Mouse (Mus musculus): ENCODE data around the gene Acox2. TPM values are rescaled to one million over a fixed set of nuclear protein-coding genes. Genes with fewer than 3 reads are reported as not detected.
"Not testable (repeated sequence)": the region's sequence is repeated elsewhere in the genome, so short reads cannot be mapped to it uniquely, and the experiment has no call there.

The Acox2 gene
- total RNA-seq (2021), result 2.2 and 30.4 TPM in 2 replicates
- long read RNA-seq, experiment 1, partial matches to known transcripts, result 0 of 2 reads
- long read RNA-seq, experiment 1, other reads (novel, unspliced or antisense), result 0 of 2 reads
- long read RNA-seq, experiment 2, transcript Acox2-201 (15 exons, 2,441 nt), result major isoform, 8 of 25 reads
- long read RNA-seq, experiment 2, transcript Acox2-204 (15 exons, 2,907 nt), result minor isoform, 6 of 25 reads
- long read RNA-seq, experiment 2, partial matches to known transcripts, result 5 of 25 reads
- long read RNA-seq, experiment 2, other reads (novel, unspliced or antisense), result 6 of 25 reads

DNA sequence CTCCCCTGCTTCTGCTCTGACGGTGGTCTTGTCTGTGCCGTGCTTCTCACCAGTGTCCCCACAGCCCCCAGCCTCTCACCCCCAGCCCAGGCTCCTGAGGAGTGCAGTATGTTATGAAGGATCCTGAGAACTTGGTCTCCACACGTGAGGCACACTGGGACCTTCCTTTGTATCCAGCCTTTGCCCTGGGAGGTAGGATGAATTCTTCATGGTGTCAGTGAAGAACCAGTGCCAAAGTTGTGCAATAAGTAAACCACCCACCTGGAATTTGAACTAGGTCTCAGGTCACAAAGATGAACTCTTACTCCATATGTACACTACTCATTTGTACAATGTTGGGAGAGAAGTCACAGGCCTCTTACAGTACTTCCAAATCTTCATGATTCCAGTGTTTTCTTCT, at the start of gene Acox2:
Acox2 (minus strand) TSS at position 188 of the 400 bp plus-strand sequence.
- no peak for DNase-seq

DNA sequence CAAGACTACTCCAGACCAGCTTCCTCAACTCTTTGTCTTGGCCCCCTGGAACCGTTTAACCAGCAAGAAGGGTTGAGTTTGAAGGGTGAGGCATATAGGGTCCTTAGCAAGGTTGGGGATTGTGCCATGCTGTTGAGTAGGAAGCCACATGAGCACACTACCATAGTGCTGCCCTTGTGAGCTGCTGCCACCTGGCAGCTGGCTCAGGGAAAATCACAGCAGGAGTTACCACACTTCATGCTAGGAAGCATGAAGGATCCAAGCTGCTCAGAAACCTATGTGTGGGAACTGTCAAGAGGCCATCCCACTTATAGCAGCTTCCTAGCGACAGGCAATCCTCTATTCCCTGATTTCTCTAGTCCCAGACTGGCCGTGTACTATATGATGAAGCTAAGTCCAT, 49.5 kb upstream of the Acox2 start:
- DNase-seq, result no peak

DNA sequence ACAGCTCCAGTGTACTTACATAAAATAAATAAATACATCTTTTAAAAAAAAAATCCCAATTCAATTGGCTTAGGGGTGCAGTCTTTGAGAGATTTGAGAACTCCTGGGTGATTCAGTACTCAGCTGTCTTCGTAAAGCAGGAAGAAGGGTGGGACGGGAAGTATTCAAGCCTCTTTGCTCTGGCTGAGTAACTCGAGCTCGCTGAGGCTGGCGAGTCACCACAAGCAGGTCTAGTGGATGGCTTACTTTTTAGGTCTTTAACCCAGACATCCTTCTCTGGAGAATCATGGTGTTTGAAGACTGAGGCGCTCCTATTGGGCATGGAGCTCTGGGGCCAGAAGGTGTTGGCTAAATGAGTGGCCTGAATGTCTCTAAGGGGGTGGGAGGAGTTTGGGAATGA, 47.7 kb upstream of the Acox2 start:
- DNase-seq, result no peak

DNA sequence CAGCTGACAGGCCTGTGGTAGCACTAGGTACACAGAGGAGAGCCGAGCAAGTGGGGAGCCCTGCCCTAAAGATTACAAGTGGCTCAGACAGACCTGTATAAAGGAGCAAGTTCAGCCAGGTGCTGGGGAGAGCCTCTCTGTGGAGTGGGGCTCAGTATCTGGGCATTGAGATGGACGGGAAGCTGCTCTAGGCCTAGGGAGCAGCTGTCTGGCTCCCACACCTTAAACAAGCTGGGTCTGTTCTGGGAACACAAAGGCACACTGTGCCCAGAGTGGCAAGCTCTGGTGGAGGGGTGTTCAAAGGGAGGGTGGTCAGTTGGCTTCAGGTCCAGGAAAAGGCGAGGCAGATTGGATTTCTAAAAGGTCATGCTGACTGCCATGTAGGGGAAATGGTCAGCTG, 45.9 kb upstream of the Acox2 start:
- no peak for DNase-seq

DNA sequence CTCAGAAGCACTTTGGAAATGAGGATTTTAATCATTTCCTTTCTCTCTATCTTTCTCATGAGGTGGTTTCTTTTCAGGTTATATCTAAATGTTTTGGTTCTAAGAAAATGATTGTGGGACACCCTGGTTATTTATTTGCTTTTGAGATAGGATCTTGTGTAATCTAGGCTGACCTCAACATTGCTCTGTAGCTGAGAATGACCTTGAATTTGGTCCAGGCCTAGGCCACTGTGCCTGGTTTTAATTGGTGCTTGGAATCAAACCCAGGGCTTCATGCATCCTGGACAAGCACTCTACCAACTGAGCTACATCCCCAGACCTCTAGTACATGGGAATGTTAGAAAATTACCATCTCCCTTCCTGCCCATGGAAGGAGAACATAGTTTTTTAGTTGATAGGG, 44.9 kb upstream of the Acox2 start:
- DNase-seq, result no peak

DNA sequence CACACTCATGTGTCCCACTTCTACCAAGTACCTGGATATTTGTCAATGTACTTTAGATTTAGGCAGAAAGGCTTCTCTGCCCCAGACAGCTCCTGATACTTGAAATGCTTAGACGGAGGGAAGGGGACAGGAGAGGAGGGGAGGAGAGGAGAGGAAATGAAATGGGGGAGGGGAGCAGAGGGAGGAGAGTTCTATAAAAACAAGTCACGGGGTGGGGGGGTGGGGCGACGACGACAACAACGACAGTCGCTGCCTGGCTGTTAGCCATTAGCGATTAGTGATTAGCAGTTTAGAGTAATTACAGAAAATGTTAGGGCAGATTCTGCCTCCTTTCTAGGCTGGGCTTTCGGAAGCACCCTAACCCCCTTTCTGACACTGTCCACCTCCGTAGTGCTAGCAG, 43.5 kb upstream of the Acox2 start:
- DNase-seq, result no peak

DNA sequence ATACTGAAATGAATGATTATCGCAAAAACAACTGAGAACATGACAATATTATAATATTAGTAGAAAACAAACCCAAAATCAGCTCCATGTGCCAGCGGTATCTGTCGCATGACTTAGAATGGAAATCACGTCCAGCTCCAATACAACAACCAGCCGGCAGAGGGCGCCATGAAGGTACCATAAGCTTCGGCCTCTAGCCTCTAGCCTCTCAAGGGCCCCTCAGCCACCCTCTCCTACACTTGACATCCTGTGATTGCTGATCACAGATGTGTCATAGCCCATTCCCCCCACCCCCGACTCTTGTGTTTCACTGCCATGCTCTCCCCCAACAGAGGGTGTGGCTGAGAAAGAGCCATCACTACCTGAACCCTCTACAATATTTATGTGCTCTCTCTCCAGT, 41.1 kb upstream of the Acox2 start:
- DNase-seq, result peak; percentile 75

DNA sequence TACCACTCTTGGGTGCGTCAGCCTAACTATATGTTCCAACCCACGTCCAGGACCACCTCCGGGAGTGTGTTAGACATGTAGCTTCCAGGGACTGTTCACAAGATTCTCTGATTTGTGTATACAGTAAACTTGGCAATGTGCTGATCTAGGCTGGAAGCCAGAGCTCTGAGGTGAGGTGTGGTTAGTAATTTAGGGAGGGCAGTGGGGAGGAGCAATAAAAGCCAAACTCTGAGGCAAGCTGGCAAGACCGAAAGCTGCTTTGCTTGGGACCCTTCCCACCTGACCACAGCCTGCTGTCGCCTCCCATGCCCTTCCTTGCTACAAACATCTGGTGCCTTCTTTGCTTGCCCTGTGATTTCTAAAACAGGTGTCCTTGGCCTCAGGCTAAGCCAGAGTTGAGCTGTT, 38.7 kb upstream of the Acox2 start:
- no peak for DNase-seq

DNA sequence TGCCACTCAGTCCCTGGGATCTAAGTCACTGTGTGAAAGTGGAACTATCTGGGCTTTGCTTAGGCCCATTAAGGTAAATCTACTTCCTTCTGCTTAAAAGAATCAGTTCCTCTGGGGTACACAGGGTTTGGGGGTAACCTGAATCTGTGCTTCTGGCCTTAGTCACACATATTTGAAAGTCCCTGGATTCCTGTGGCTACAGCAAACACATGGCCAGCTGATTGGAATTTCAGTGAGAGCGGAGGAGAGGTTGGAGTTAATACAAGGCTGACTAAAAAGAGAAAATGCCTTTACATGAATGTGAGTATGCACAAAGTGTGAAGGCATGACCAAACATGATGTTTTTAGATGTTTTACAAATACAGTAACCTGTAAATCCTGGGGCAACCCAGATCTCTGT, 35.1 kb upstream of the Acox2 start:
- DNase-seq, result no peak

DNA sequence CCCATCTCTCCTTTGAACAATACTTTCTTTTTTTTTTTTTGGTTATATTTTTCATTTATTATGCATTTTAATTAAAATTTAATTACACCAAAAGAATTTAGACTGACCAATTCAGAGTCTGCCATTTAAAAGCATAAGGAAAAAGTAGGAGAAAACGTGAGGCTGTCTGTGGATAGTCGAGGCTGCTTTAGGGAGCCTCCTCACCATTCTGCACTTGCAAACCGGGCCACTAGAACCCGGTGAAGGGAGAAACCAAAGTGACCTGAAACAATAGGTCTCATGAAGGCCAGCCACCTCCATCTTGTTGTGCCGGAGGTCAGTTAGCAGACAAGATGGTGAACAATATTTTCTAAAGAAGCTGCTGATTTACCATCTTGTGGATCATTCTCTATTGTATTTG, 27.4 kb upstream of the Acox2 start:
- not testable (repeated sequence) for DNase-seq

DNA sequence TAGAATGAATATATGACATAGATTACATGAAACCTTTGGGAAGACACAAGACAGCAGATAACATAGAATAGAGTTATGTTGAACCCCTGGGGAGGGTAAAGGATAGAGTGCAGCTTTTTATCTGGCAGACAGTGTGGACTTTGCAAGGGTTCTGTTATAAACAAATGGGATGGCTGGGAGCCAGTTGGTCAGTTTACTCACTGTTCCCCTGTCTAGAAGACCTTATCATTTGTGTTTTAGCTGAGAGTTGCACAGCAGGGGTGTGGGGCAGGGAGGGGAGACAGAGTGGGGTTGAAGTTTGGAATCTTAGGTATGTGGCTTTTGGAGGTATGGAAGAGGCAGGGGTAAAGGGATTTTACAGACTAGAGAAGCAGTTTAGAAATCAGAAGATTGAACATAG, 24.6 kb upstream of the Acox2 start:
- no peak for DNase-seq

DNA sequence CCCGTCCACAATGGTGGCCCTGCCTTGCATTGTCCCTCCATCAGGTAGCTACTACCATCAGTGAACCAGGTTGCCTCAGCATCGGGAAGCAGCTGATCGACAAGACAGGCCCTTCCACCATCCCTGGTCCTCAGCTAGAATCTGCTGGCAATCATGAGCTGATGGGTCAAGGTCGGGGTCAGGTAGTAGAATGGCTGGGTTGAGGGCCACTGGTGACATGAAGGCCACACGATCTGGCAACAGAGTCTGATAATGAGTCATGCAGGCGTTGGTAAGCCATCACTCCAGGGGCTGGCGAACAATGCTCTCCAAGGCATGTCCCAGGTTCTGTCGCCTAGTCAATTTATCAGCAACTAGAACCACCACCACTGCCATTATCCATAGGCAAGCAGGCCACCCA, 12.1 kb upstream of the Acox2 start:
- DNase-seq, result peak; percentile 23

DNA sequence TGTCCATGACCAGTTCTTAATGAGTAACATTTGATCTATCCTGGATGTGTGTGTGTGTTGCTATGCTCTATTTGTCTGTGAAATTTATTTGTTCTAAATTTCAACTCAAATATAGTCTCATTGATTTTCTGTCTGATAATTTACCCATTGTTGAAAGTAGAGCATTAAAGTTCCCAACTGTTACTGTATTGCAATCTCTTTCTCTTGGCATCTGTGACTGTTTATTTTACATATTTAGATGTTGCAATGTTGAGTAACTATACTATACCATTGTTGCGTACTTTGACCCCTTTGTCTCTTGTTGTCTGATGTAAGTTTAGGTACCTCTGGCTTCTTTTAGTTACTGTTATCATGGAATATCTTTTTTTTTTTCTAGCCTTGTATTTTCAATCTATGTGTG, 5.2 kb upstream of the Acox2 start:
- no peak for DNase-seq

DNA sequence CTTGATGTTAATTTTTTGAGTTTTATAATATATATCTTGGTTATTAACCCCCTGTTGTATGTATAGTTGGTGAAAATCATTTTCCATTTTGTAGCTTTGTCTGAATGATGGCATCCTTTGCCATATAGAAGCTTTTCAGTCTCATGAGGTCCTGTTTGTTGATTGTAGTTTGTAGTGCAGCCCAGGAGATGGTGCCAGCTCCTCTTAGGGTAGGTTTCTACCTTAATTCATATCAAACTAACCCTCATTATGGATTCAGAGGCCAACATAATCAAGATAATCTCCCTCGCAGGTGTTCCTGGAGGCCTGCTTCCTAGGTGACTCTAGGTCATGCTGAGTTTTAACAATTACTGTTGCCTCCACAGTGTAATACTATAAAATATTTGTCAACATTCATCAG, 3.1 kb upstream of the Acox2 start:
- DNase-seq, result no peak

DNA sequence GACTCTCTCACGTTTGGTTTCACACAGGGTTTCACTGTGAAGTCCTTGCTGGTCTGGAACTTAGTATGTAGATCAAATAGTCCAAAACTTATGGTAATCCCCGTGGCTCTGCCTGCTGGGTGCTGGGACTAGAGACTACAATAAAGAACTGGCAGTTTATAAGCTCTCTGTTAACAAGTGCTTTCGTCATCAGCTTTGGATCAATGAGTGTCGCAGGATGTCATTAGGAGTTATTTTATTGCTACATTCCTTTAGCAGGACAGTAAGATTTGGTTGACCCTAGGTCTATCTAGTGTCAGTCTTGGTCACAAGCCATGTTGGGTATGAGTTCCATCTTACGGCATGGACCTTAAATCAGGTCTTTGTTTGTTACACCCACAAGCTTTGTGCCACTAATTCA, 1.1 kb upstream of the Acox2 start:
- DNase-seq, result no peak

DNA sequence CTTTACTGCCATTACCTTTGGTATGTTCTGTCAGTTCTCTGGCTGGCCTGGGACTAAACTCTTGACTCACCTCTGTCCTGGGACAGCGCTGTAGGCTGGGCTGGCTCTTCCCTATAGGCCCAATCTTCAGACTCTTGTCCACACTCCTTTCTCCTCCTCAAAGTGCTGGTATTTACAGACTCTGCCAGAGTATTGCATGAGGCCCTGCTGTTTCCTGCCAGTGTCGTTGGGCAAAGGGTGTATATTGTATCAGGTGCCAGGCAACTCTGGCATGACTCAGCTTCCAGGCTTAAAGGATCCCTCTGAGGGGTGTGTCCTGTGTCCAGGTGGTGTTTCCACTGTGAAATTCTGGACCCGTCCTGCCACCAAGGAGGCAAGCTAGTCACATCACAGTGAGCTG, 401 bp downstream of the Acox2 start:
- DNase-seq, result peak; percentile 36

DNA sequence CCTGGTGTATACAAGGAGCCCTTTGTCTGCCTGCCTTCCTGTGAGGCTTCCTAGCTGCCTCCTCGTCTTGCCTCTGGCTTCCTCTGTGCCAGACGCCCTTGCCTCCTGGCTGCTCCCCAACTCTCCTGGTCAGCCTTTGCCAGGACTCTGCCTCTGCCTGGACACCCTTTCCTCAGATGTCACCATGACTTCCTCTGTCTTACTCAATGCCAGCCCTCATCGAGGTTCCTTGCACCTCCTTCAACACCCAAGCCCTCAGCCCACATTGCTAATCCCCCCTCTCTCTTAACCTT, 872 bp downstream of the Acox2 start:
- peak; percentile 71 for DNase-seq

DNA sequence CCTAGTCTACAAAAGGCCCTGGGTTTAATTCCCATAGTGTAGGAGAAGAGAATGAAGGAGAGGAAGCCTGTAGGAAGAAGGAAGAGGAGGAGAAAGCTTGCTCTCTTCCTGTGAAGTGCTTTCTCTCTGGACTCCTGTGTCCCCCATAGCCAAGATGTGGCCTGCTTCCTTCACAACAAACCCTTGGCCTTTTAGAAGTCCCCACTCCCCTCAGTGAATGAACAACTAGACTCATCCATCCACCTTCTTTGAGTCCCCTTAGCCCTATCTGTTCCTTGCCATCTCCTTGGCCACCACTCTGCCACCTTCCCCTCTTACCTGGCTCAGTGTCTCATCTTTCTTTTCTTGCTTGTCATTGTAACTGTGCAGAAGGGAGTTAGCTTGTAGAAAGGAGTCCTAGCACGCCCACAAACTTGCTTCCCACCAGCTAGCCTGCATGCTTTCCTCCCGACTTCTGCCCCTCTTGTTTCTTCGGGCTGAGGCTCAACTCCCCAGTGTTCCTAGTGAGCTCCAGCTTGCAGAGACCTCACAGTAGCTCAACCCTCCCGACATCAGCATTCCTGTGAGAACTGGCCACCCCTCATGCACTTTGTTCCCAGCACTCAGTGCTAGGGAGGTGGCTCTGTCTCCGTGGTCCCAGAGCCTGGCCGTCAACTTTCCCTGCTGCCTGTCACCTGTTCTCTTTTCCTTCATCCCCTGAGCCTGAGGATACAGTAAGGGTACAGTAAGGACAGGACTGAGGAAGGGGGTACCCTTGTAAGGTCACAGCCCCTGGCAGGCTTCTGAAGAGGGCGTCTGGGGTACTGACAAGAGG, 1.4 kb downstream of the Acox2 start:
- DNase-seq, result no peak

DNA sequence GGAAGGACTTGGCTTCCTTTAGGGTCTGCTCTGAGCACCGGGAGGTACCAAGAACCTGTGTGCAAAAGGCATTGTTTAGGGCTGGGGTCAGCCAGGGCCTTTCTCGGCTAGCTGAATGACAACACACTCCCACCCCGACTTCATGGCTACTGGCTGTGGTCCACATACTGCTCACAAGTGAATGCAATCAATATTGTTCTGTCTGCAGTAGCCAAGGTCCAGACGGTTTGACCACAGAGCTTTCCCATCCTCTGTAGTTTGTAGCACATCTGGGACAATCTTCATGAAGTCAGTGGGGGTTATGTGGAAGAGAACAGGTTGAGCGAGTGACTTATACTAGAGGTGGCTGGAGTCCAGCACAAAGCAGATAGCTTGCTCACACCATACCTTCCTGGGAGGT, 2.3 kb downstream of the Acox2 start:
- DNase-seq, result no peak

DNA sequence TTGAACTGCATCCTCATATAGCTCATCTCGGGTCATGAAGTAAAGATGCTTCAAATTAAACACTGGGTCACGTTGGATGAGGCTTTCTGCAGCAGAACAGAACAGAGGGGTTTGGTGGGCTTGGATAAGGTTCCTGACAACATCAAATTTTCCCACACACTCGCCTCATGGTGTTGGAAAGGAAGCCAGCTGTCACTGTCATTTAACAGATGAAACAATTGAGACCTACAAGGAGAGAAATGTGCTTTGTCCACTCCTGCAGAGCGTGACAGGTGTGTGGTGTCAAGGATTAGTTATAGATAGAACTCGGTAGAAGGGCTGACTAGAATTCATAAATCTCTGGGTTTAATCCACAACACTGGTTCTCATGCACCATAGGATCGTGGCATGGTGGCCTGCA, 3.1 kb downstream of the Acox2 start:
- DNase-seq, result no peak

DNA sequence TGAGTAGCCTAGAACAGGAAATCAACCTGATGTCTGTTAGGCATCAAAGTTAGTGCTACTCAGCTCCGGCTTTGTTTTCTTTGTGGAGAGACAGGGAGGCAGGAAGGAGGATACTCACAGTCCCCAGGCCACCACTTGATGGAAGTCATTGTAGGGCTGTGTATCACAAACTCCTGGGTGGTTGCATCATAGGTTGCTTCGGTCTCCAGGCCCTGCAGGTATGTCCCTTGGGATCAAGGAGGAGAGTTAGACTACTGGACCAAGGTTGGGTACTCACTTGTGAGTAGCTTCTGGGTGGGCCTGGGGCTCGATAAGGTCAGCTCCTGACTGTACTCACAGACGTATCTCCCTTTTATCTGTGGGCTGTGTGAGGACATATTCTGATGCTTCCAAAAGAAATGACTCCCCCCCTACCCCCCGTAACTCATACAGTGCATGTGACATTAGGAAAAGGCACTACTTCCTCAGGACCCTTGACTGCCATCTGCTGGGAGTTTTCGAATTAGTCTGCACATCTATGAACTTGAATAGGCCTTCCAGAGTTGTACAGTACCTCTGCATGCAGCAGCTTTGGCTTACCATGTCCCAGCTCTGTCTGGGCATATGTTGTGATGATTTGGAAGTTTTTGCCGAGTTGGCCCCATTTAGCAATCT, 4.0 kb downstream of the Acox2 start:
- peak; percentile 75 for DNase-seq

DNA sequence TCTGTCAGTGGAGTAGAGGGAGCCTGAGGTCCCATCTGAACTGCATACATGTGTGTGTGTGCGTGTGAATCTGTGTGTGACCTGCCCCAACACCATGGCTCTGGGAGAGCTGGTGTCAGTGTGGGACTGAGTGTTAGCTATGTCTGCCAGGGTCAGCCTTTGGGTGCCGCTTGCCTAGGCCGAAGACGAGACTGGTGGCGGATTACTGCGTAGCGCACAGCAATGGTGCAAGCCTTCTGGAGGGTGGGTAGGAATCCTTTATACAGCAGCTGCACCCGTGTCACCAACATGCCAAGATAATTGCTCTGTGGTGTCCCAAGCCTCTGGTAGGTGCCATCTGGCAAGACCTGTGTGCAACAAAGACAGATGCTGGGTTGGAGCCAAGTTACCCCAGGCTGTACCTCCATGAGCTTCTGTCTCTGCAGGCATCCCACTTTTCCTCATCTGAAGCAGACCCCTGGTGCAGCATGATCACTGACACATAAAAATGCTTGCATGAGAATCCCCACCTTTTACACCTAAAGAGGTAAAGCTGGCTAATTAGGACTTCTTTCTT, 7.7 kb downstream of the Acox2 start:
- DNase-seq, result no peak

DNA sequence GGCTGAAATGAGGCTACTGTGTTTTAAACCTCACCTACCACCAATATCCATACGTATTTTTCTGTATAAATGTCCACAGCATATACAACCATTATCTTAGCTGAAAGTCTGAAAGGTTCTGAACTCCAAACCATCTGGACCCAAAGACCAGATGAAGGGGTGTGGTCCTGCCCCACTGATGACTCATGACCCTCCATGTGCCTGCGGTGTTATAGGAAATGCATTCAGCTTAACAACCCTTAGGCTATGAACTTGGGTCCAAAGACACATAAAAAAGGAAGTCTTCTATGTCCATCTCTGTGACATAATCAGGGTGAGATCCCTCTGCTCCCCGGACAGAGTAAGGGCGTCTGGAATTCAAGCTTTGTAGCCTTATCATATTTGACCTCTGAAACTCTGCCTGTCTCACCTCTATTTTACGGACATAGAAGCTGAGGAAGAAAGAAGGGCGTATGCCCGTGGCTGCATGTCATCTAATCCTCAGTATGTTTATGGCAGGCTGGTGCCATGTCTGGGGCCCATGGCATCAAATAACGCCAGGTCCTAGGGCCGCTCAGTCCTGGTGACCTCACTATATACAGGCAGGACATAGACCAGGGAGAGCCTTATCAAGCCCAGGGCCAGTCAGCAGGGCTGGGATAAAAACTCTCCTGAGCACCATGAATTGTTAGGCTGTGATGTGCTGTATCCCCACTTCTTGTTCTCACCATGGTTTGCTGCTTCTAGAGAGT, 8.8 kb downstream of the Acox2 start:
- DNase-seq, result no peak
